9 mouse cellular contexts compared by ENCODE assay signal in genomic region chr1:51671287-51671686, GRCm38 (mm10).
DNase-seq lines count a peak whose midpoint lies in the region; ATAC-seq lines count a peak whose summit lies in the region.
"Had no signal": no experiment of that assay in that cellular context is flagged by ENCODE, and none has a peak within 500 bp of the region (broad histone marks: within the 10 kb centered on the region; RNA-seq: fewer than 3 reads in every experiment).

No protein-coding gene starts in this region.

- no peak overlapping the region for H3K4me3 ChIP-seq in hindbrain, embryonic 14.5 days (replicated peaks; ENCODE audit: low read length)
- no peak overlapping the region for H3K4me3 ChIP-seq in hindbrain, embryonic 12.5 days
- no peak overlapping the region for H3K4me3 ChIP-seq in stomach, embryonic 16.5 days (replicated peaks; ENCODE audit: low read length)
- H3K4me3 ChIP-seq: liver, embryonic 13.5 days had no signal

- WGBS in hindbrain, embryonic 14.5 days: 50% methylated on average over 3 of the region's 3 CpGs
- 42% methylated on average over 3 of the region's 3 CpGs for WGBS in hindbrain, embryonic 12.5 days
- 58% methylated on average over 3 of the region's 3 CpGs for WGBS in stomach, embryonic 16.5 days

- DNase-seq in hindbrain, embryonic 14.5 days (ENCODE audit: low spot score): no peak
- peak; percentile 57 for DNase-seq in fibroblast of lung, adult 2 months (ENCODE audit: low read depth)
- peak; percentile 42 to 63 for DNase-seq in layer of hippocampus, postnatal 10 days (ENCODE audit: low spot score in 2 of 2)
- no peak for DNase-seq in frontal cortex, postnatal 14 days (ENCODE audit: low spot score in 2 of 2)
- DNase-seq: liver, embryonic 13.5 days had no signal

- ATAC-seq in hindbrain, embryonic 14.5 days (ENCODE audit: low FRiP score): 0 out of 2 replicates have a peak, but pooled peaks have one; percentile 62
- ATAC-seq in hindbrain, embryonic 12.5 days (ENCODE audit: low FRiP score): no peak
- ATAC-seq in cerebellum, adult (ENCODE audit: insufficient number of reproducible peaks, low FRiP score, low TSS enrichment): peak; percentile 99
- peak; percentile 50; the same call in 1 of the 2 replicates for ATAC-seq in stomach, embryonic 16.5 days (ENCODE audit: insufficient read depth, low FRiP score)
- ATAC-seq in monocyte, adult 5-6 weeks (replicated peaks; ENCODE audit: insufficient number of reproducible peaks, low FRiP score, low TSS enrichment, poor library complexity, severe bottlenecking): no peak

- peak overlapping the region; percentile 20; the same call in 1 of the 2 replicates for H3K27ac ChIP-seq in hindbrain, embryonic 14.5 days
- no peak overlapping the region for H3K27ac ChIP-seq in hindbrain, embryonic 12.5 days
- H3K27ac ChIP-seq in stomach, embryonic 16.5 days (ENCODE audit: low read length): no peak overlapping the region
- H3K27ac ChIP-seq: liver, embryonic 13.5 days had no signal

- H3K9me3 ChIP-seq in hindbrain, embryonic 14.5 days (ENCODE audit: control insufficient read depth, low read length): 0 out of 2 replicates have a peak, but pooled peaks cover 2% of the 10 kb centered on the region
- H3K9me3 ChIP-seq in hindbrain, embryonic 12.5 days (replicated peaks): no peaks in the 10 kb centered on the region
- no peaks in the 10 kb centered on the region for H3K9me3 ChIP-seq in stomach, embryonic 16.5 days (replicated peaks; ENCODE audit: control insufficient read depth, low read length)
- H3K9me3 ChIP-seq: liver, embryonic 13.5 days had no signal

- 0 out of 2 replicates have a peak, but pooled peaks cover 3% of the 10 kb centered on the region for H3K4me1 ChIP-seq in hindbrain, embryonic 14.5 days (replicated peaks; ENCODE audit: control insufficient read depth, insufficient read depth, low read length)
- H3K4me1 ChIP-seq in hindbrain, embryonic 12.5 days: no peaks in the 10 kb centered on the region
- no peaks in the 10 kb centered on the region for H3K4me1 ChIP-seq in stomach, embryonic 16.5 days (ENCODE audit: control insufficient read depth, insufficient read depth, low read length)
- H3K4me1 ChIP-seq: liver, embryonic 13.5 days had no signal

- H3K27me3 ChIP-seq in hindbrain, embryonic 14.5 days (ENCODE audit: control insufficient read depth, insufficient read depth, low read length): no peaks in the 10 kb centered on the region
- H3K27me3 ChIP-seq in hindbrain, embryonic 12.5 days: no peaks in the 10 kb centered on the region
- H3K27me3 ChIP-seq in stomach, embryonic 16.5 days (ENCODE audit: control insufficient read depth, insufficient read depth, low read length): no peaks in the 10 kb centered on the region
- H3K27me3 ChIP-seq: liver, embryonic 13.5 days had no signal

- H3K9ac ChIP-seq in hindbrain, embryonic 14.5 days: no peak overlapping the region
- no peak overlapping the region for H3K9ac ChIP-seq in hindbrain, embryonic 12.5 days
- H3K9ac ChIP-seq in stomach, embryonic 16.5 days (ENCODE audit: low read length): no peak overlapping the region
- H3K9ac ChIP-seq: liver, embryonic 13.5 days had no signal

- H3K4me2 ChIP-seq in hindbrain, embryonic 14.5 days (replicated peaks): no peak overlapping the region
- no peak overlapping the region for H3K4me2 ChIP-seq in hindbrain, embryonic 12.5 days (replicated peaks)
- no peak overlapping the region for H3K4me2 ChIP-seq in stomach, embryonic 16.5 days (ENCODE audit: low read depth, low read length)
- H3K4me2 ChIP-seq: liver, embryonic 13.5 days had no signal

- H3K36me3 ChIP-seq in hindbrain, embryonic 14.5 days (replicated peaks; ENCODE audit: control insufficient read depth, insufficient read depth): no peaks in the 10 kb centered on the region
- no peaks in the 10 kb centered on the region for H3K36me3 ChIP-seq in hindbrain, embryonic 12.5 days
- H3K36me3 ChIP-seq in stomach, embryonic 16.5 days (ENCODE audit: control insufficient read depth, insufficient read depth, low read length): no peaks in the 10 kb centered on the region
- H3K36me3 ChIP-seq: liver, embryonic 13.5 days had no signal

Comparison
In these comparisons a context has a peak if more than half of its experiments do, and no peak if none do; other contexts are left out.
1. ATAC-seq: peak in hindbrain, embryonic 14.5 days (single experiment), cerebellum, adult (single experiment) and stomach, embryonic 16.5 days (single experiment); none in hindbrain, embryonic 12.5 days (single experiment) and monocyte, adult 5-6 weeks (single experiment).
2. DNase-seq: peak in fibroblast of lung, adult 2 months (single experiment) and layer of hippocampus, postnatal 10 days (2 of 2); none in hindbrain, embryonic 14.5 days (single experiment) and frontal cortex, postnatal 14 days (0 of 2).